Mouse (Mus musculus) liver, postnatal 0 days (tissue): Measurements from ENCODE around the gene Pyroxd2.

Source experiments
- CTCF ChIP-seq: sonication (generic); IDR thresholded peaks from 2 replicates; pipeline ENCODE4 v1.5.1; 2016; ENCODE audit warnings: antibody characterized with exemption, low read depth
- EP300 ChIP-seq: IDR thresholded peaks from 2 replicates; pipeline ENCODE4 v1.6.1; 2016; ENCODE audit warnings: antibody characterized with exemption, low read depth, mild to moderate bottlenecking

- TF ChIP-seq EP300: no peak
- TF ChIP-seq CTCF: no peak
Observed at GRCm38 (mm10) chr19:42716507-42716906, 36.1 kb downstream of the Pyroxd2 start.
